Mouse (Mus musculus) layer of hippocampus, adult 9-10 months (tissue): ENCODE data around the gene Rdh14.

Experiments used
- DNase-seq: peaks from one replicate; pipeline ENCODE4 v3.0.0; 2022; ENCODE audit warnings: low spot score

Rdh14 gene

GRCm38 (mm10) chr12:10390671-10391441, at the start of gene Rdh14:
Rdh14 (plus strand) TSS chr12:10390772.
- DNase-seq = peak; percentile 98

DNA sequence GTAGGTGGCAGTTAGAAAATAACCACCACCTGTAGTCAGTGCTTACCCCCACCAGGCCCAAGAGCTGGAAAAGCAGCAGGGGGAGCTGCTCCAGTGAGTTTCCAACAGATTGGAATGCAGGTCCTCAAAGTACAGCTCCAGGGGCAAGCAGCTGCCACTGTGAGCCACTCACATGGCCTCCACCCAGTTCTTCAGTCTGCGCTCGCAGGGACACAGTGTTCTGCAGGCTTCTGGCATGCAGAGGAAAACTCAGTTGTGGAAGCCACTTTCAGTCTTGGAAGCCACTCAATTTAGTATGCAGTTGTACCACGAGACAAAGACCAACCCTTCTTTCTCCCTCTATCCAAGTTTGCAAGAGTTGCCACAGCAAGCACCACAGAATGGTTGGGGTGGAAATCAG, 39.9 kb upstream of the Rdh14 start:
- DNase-seq = no peak

DNA sequence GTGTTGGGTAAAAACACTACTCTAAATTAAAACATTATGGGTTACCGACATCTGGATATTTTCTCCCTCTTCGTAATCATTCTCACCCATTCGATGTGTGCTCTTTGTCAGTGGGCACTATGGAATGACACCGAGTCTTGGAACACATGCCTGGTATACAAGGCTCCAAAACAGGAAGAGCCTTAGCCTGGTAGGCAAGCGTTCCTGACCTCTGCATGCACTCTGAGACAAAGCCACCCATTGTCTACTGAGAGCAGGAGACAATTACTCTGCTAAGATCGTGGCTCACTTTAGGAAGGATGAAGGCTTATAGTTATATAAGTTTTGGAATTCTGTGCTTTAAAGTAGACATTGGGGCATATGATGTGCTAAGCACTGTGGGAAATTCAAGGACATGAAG, 32.8 kb upstream of the Rdh14 start:
- DNase-seq = no peak

- DNase-seq = no peak
These were observed 20.9 kb upstream of the Rdh14 start, which contains the start of gene Nt5c1b for GRCm38 (mm10) chr12:10369673-10370072. Nt5c1b (plus strand) TSS chr12:10369973.

GRCm38 (mm10) chr12:10400788-10401187, 10.2 kb downstream of the Rdh14 start:
- no peak for DNase-seq

GRCm38 (mm10) chr12:10402421-10403115, 12.0 kb downstream of the Rdh14 start:
- no peak for DNase-seq

DNA sequence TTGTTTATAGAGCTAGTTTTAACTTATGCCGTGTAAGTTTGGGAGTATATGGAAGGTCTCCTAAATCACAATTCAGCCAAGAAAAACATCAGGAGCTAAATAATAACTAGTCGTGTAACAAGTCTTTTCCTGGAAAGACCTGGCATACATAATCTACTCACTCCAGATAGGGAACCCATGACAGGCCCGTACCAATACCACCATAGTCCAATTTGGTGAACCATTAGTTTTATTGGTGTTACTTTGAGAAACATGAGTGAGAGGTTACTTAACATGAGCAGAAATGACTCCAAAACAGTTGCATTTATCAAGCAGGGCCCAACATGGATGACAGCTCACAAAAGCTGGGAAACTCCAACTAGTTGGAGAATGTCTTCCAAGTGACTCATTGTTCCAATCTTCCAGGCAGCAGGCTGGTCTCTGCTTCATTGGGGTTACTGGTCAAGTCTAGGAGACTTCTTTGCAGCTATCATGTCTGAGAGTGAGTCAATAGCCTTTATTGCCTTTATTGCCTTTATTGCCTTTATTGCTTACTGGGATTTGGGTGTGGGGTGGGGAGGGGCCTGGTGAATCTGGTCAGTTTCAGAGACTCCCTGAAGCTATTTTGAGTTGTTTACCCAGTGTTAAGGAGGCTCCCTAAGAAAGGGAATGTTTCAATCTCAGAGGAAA, 20.1 kb downstream of the Rdh14 start:
- no peak for DNase-seq

GRCm38 (mm10) chr12:10411453-10411852, 20.9 kb downstream of the Rdh14 start:
- DNase-seq = no peak

DNA sequence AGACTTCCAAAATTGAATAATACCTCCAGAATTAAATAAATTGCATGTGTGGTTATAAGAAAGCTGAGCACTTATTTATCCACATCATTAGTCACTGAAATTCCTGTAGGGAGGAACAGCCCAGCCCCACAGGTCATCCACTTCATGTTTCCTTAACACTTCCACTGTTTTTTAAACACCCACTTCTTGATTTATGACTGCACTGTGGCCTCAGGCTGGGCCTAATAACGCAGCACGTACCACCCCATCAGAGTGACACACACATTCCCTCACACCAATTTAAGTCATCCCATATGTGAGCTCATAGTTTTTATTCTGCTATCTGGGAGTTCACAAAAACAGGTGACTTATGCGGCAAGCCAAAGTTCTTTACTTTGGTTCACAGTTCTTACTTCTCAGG, 31.8 kb downstream of the Rdh14 start:
- no peak for DNase-seq

- DNase-seq = no peak
These were observed 35.7 kb downstream of the Rdh14 start for GRCm38 (mm10) chr12:10425982-10426863.

GRCm38 (mm10) chr12:10430999-10431398, 40.4 kb downstream of the Rdh14 start:
- DNase-seq = no peak

GRCm38 (mm10) chr12:10438054-10439001, 47.8 kb downstream of the Rdh14 start:
- peak; percentile 74 for DNase-seq

DNA sequence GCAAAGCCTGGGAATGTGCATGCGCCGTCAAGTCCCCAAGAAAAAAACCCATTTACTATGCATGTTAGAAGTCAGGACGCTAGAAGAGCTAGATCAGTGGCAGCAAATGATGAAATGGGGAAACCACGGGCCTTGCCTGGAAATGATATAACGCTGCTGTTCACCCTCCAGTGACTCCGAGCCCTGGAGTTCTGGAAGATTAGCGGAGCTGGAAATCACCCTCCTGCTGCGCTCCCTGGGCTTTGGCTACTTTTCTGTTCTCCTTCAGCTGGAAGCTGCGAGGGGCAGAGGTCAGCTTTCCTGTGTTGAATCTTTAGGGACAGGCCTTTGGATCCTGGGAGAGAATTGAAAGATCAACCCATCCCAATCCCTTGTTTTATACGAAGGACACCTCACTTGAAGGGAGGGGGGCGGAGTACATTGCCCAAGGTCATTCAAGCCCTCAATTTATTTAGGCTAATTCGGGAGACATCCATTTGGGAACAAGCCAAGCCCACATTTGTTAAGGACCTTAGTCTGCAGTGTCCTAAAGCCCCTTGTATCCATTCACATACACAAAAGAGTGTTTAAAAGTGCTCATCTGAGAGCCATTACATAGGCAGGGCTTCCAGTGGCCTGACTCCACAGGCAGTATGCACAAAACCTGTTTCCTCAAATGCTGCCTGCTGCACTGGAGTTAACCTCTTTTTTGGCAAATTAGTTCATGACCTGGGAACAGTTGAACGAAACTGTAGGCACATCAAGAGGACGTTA, 49.1 kb downstream of the Rdh14 start:
- DNase-seq = no peak
